Mouse (Mus musculus): ENCODE measurements around the gene Elp4. TPM values are rescaled to one million over a fixed set of nuclear protein-coding genes. Genes with fewer than 3 reads are reported as not detected.

Elp4 gene
- polyA plus RNA-seq, 1 experiment from 2014 or later = 42.1 TPM

- H3K4me2 ChIP-seq (replicated peaks) = peak overlapping the region; percentile 83
- WGBS = 10% methylated on average over 25 of the region's 25 CpGs
- H3K4me3 ChIP-seq = peak overlapping the region; percentile 41
- no peak for ATAC-seq (replicated peaks)
- H3K27ac ChIP-seq (replicated peaks) = peak overlapping the region; percentile 88
- H3K9me3 ChIP-seq = no peaks in the 10 kb centered on the region
- no peaks in the 10 kb centered on the region for H3K36me3 ChIP-seq
- peaks cover 46% of the 10 kb centered on the region for H3K27me3 ChIP-seq
- peaks cover 71% of the 10 kb centered on the region for H3K4me1 ChIP-seq
- H3K9ac ChIP-seq (replicated peaks) = peak overlapping the region; percentile 44
Observed at GRCm38 (mm10) chr2:105671798-105672595, 232.4 kb downstream of the Elp4 start.

GRCm38 (mm10) chr2:105671116-105671797, 233.1 kb downstream of the Elp4 start:
- peaks cover 73% of the 10 kb centered on the region for H3K4me1 ChIP-seq

GRCm38 (mm10) chr2:105670731-105671095, 233.7 kb downstream of the Elp4 start:
- Histone ChIP-seq H3K9me3 (no peaks in the 10 kb centered on the region), H3K4me3 (peak overlapping the region; percentile 41), H3K27me3 (peaks cover 58% of the 10 kb centered on the region), H3K36me3 (no peaks in the 10 kb centered on the region), H3K27ac (replicated peaks) (peak overlapping the region; percentile 12; the same call in 1 of the 2 replicates), H3K4me2 (replicated peaks) (peak overlapping the region; percentile 83), H3K9ac (replicated peaks) (peak overlapping the region; percentile 44; the same call in 1 of the 2 replicates), H3K4me1 (peaks cover 67% of the 10 kb centered on the region)
- no peak for ATAC-seq (replicated peaks)
- 14% methylated on average over 6 of the region's 6 CpGs for WGBS

More at GRCm38 (mm10) chr2:105671116-105671797, 233.1 kb downstream of the Elp4 start:
- Histone ChIP-seq H3K9me3 (no peaks in the 10 kb centered on the region), H3K27ac (replicated peaks) (peak overlapping the region; percentile 12), H3K36me3 (no peaks in the 10 kb centered on the region), H3K9ac (replicated peaks) (peak overlapping the region; percentile 44; the same call in 1 of the 2 replicates), H3K4me2 (replicated peaks) (peak overlapping the region; percentile 83), H3K27me3 (peaks cover 53% of the 10 kb centered on the region), H3K4me3 (peak overlapping the region; percentile 41)
- no peak for ATAC-seq (replicated peaks)
- 14% methylated on average over 9 of the region's 9 CpGs for WGBS

GRCm38 (mm10) chr2:105669881-105670730, 234.3 kb downstream of the Elp4 start:
- Histone ChIP-seq H3K4me3 (peak overlapping the region; percentile 41), H3K27me3 (peaks cover 64% of the 10 kb centered on the region), H3K27ac (replicated peaks) (0 out of 2 replicates have a peak overlapping the region, but pooled peaks have one; percentile 19), H3K4me2 (replicated peaks) (peak overlapping the region; percentile 83), H3K36me3 (no peaks in the 10 kb centered on the region), H3K4me1 (peaks cover 62% of the 10 kb centered on the region), H3K9ac (replicated peaks) (peak overlapping the region; percentile 44), H3K9me3 (no peaks in the 10 kb centered on the region)
- WGBS = 3% methylated on average over 29 of the region's 29 CpGs
- no peak for ATAC-seq (replicated peaks)

GRCm38 (mm10) chr2:105669371-105669861, 234.9 kb downstream of the Elp4 start:
- peaks cover 55% of the 10 kb centered on the region for H3K4me1 ChIP-seq
- under 1% methylated on average over 35 of the region's 35 CpGs for WGBS
- peaks cover 70% of the 10 kb centered on the region for H3K27me3 ChIP-seq
- H3K27ac ChIP-seq (replicated peaks) = 0 out of 2 replicates have a peak overlapping the region, but pooled peaks have one; percentile 19
- H3K4me3 ChIP-seq = peak overlapping the region; percentile 41
- H3K9me3 ChIP-seq = no peaks in the 10 kb centered on the region
- ATAC-seq (replicated peaks) = no peak
- H3K9ac ChIP-seq (replicated peaks) = peak overlapping the region; percentile 44
- no peaks in the 10 kb centered on the region for H3K36me3 ChIP-seq
- H3K4me2 ChIP-seq (replicated peaks) = peak overlapping the region; percentile 83

- H3K27me3 ChIP-seq = peaks cover 78% of the 10 kb centered on the region
- 1% methylated on average over 44 of the region's 44 CpGs for WGBS
- 0 out of 2 replicates have a peak, but pooled peaks have one; percentile 9 for ATAC-seq (replicated peaks)
- H3K9me3 ChIP-seq = no peaks in the 10 kb centered on the region
- H3K4me1 ChIP-seq = peaks cover 47% of the 10 kb centered on the region
- peak within 1 kb of the TSS; percentile 44 for H3K9ac ChIP-seq (replicated peaks)
- H3K4me2 ChIP-seq (replicated peaks) = peak within 1 kb of the TSS; percentile 83
- H3K36me3 ChIP-seq = no peaks in the 10 kb centered on the region
- peak within 1 kb of the TSS; percentile 41 for H3K4me3 ChIP-seq
- 0 out of 2 replicates have a peak within 1 kb of the TSS, but pooled peaks have one; percentile 19 for H3K27ac ChIP-seq (replicated peaks)
Observed at GRCm38 (mm10) chr2:105668271-105669270, 235.8 kb downstream of the Elp4 start, which contains the start of gene Pax6. Pax6 (plus strand) TSS chr2:105668900.

- Histone ChIP-seq H3K4me1 (peaks cover 41% of the 10 kb centered on the region), H3K9me3 (no peaks in the 10 kb centered on the region), H3K9ac (replicated peaks) (no peak overlapping the region), H3K4me2 (replicated peaks) (no peak overlapping the region), H3K27ac (replicated peaks) (no peak overlapping the region), H3K36me3 (no peaks in the 10 kb centered on the region), H3K27me3 (peaks cover 79% of the 10 kb centered on the region), H3K4me3 (0 out of 2 replicates have a peak overlapping the region, but pooled peaks have one; percentile 1)
- no peak for ATAC-seq (replicated peaks)
- 9% methylated on average over 11 of the region's 11 CpGs for WGBS
Observed at GRCm38 (mm10) chr2:105667626-105667950, 236.8 kb downstream of the Elp4 start.

- 0 out of 2 replicates have a peak overlapping the region, but pooled peaks have one; percentile 1 for H3K4me3 ChIP-seq
- H3K36me3 ChIP-seq = no peaks in the 10 kb centered on the region
Observed at GRCm38 (mm10) chr2:105666763-105667625, 237.4 kb downstream of the Elp4 start.

GRCm38 (mm10) chr2:105666331-105666730, 238.0 kb downstream of the Elp4 start:
- Histone ChIP-seq H3K9me3 (no peaks in the 10 kb centered on the region), H3K4me3 (no peak overlapping the region), H3K4me2 (replicated peaks) (no peak overlapping the region), H3K36me3 (no peaks in the 10 kb centered on the region), H3K9ac (replicated peaks) (no peak overlapping the region), H3K27ac (replicated peaks) (no peak overlapping the region), H3K4me1 (peaks cover 45% of the 10 kb centered on the region), H3K27me3 (peaks cover 75% of the 10 kb centered on the region)
- no peak for ATAC-seq (replicated peaks)
- 52% methylated on average over 6 of the region's 6 CpGs for WGBS

More at GRCm38 (mm10) chr2:105666763-105667625, 237.4 kb downstream of the Elp4 start:
- Histone ChIP-seq H3K4me2 (replicated peaks) (no peak overlapping the region), H3K27me3 (peaks cover 79% of the 10 kb centered on the region), H3K9ac (replicated peaks) (no peak overlapping the region), H3K4me1 (peaks cover 46% of the 10 kb centered on the region), H3K27ac (replicated peaks) (no peak overlapping the region), H3K9me3 (no peaks in the 10 kb centered on the region)
- 14% methylated on average over 41 of the region's 41 CpGs for WGBS
- no peak for ATAC-seq (replicated peaks)
